Mouse (Mus musculus) kidney, postnatal 0 days (tissue): Measurements from ENCODE around the gene Hivep3. TPM values are rescaled to one million over a fixed set of nuclear protein-coding genes. Genes with fewer than 3 reads are reported as not detected.

Experiments
- ATAC-seq: fragments of 200-750 bp; cut with Nextera tagmentation; replicated peaks from 2 replicates; pipeline ENCODE4 v1.8.0; 2017; ENCODE audit warnings: low read depth, moderate number of reproducible peaks, moderate TSS enrichment, moderate library complexity; ENCODE audit not compliant: low FRiP score
- DNase-seq: peaks from one replicate; pipeline ENCODE4 v3.0.0-alpha.2; 2016; ENCODE audit warnings: low spot score
- H3K27ac ChIP-seq: fragments of 300-500 bp; sonication (generic); 2 replicates; pipeline ENCODE4 v1.5.1; 2014; ENCODE audit warnings: mild to moderate bottlenecking
- H3K27me3 ChIP-seq: fragments of 300-500 bp; sonication (generic); 2 replicates; pipeline ENCODE4 v1.6.1; 2014; ENCODE audit warnings: low read length, mixed read lengths; ENCODE audit not compliant: insufficient read depth
- H3K36me3 ChIP-seq: fragments of 300-500 bp; sonication (generic); 2 replicates; pipeline ENCODE4 v1.6.1; 2014; ENCODE audit warnings: low read length, mixed read lengths; ENCODE audit not compliant: insufficient read depth
- H3K4me1 ChIP-seq: fragments of 300-500 bp; sonication (generic); replicated peaks from 2 replicates; pipeline ENCODE4 v1.6.1; 2014; ENCODE audit warnings: antibody characterized with exemption, low read length, mixed read lengths; ENCODE audit not compliant: insufficient read depth
- H3K4me2 ChIP-seq: fragments of 300-500 bp; sonication (generic); 2 replicates; pipeline ENCODE4 v1.6.1; 2014; ENCODE audit warnings: mild to moderate bottlenecking, low read length, moderate library complexity, mixed read lengths
- H3K4me3 ChIP-seq: fragments of 300-500 bp; sonication (generic); replicated peaks from 2 replicates; pipeline ENCODE4 v1.5.1; 2014; ENCODE audit warnings: low read depth, low read length
- H3K9ac ChIP-seq: fragments of 300-500 bp; sonication (generic); 2 replicates; pipeline ENCODE4 v1.6.1; 2014; ENCODE audit warnings: low read depth, low read length
- H3K9me3 ChIP-seq: fragments of 300-500 bp; sonication (generic); replicated peaks from 2 replicates; pipeline ENCODE4 v1.6.1; 2016; ENCODE audit warnings: low read length, inconsistent platforms, mixed read lengths
- CTCF ChIP-seq: IDR thresholded peaks from 2 replicates; pipeline ENCODE4 v1.5.1; 2016; ENCODE audit warnings: antibody characterized with exemption, low read depth, mild to moderate bottlenecking, moderate library complexity
- WGBS: fragments of 180-500 bp; shearing (Covaris S2); extraction: QIAGEN DNeasy Blood & Tissue Kit; methylation state at CpG from one replicate; pipeline ENCODE4 v1.1.7; 2014; 5-methylcytosine and 5-hydroxymethylcytosine counted together
- polyA plus RNA-seq: library from polyadenylated mRNA; unstranded; fragments of >200 nt; fragmentation: Nextera tagmentation; extraction: Ambion mirVana; gene quantifications from 2 replicates; pipeline ENCODE4 v1.2.1, GENCODE M21; 2015

Hivep3 gene
- polyA plus RNA-seq, 1 experiment from 2014 or later: 8.3 TPM

GRCm38 (mm10) chr4:119912216-119912615, 178.6 kb downstream of the Hivep3 start:
- no peak for TF ChIP-seq CTCF
- Histone ChIP-seq H3K9me3 (no peaks in the 10 kb centered on the region), H3K4me1 (no peaks in the 10 kb centered on the region), H3K27me3 (no peaks in the 10 kb centered on the region), H3K27ac (no peak overlapping the region), H3K4me3 (no peak overlapping the region), H3K36me3 (no peaks in the 10 kb centered on the region), H3K4me2 (no peak overlapping the region), H3K9ac (no peak overlapping the region)
- DNase-seq: no peak
- no peak for ATAC-seq
- WGBS: 49% methylated on average over 2 of the region's 2 CpGs

GRCm38 (mm10) chr4:119914194-119914593, 180.6 kb downstream of the Hivep3 start:
- no peaks in the 10 kb centered on the region for H3K27me3 ChIP-seq
- DNase-seq (no peak), ATAC-seq (no peak)
- H3K36me3 ChIP-seq: no peaks in the 10 kb centered on the region
- H3K27ac ChIP-seq: no peak overlapping the region
- no peak overlapping the region for H3K9ac ChIP-seq
- no peak overlapping the region for H3K4me3 ChIP-seq
- 19% methylated on average over 4 of the region's 4 CpGs for WGBS
- TF ChIP-seq CTCF: no peak
- no peaks in the 10 kb centered on the region for H3K9me3 ChIP-seq
- no peaks in the 10 kb centered on the region for H3K4me1 ChIP-seq
- no peak overlapping the region for H3K4me2 ChIP-seq

DNA sequence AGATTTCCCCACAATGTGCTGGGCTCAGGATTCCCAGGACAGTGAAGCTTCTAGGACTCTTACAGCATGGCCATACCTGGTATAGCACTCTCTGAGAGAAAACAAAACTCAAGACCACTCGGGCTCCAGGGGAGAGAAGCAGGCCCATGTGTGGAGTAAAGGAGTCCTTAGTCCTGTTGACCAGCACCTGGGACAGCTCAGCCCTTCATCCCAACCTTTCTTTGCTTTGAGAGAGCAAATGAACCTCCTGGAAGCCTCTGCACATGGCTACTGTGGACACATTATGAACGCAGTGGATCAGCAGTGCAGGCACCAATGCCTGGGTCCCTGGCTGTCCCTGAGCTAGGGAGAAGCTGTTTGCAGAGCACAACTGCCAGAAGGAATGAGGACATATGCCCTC, 181.5 kb downstream of the Hivep3 start:
- Histone ChIP-seq H3K4me1 (no peaks in the 10 kb centered on the region), H3K4me2 (no peak overlapping the region), H3K9me3 (no peaks in the 10 kb centered on the region), H3K27ac (no peak overlapping the region), H3K9ac (no peak overlapping the region), H3K36me3 (no peaks in the 10 kb centered on the region), H3K4me3 (no peak overlapping the region), H3K27me3 (no peaks in the 10 kb centered on the region)
- no peak for DNase-seq
- TF ChIP-seq CTCF: no peak
- WGBS: 68% methylated on average over 2 of the region's 2 CpGs
- ATAC-seq: no peak

GRCm38 (mm10) chr4:119917502-119917901, 183.9 kb downstream of the Hivep3 start:
- Histone ChIP-seq H3K4me1 (no peaks in the 10 kb centered on the region), H3K9ac (no peak overlapping the region), H3K4me2 (no peak overlapping the region), H3K4me3 (no peak overlapping the region), H3K27ac (no peak overlapping the region), H3K27me3 (no peaks in the 10 kb centered on the region), H3K9me3 (no peaks in the 10 kb centered on the region), H3K36me3 (no peaks in the 10 kb centered on the region)
- ATAC-seq (no peak), DNase-seq (no peak)
- TF ChIP-seq CTCF: peak; percentile 71
- 81% methylated on average over 7 of the region's 7 CpGs for WGBS

- Histone ChIP-seq H3K27ac (no peak overlapping the region), H3K27me3 (no peaks in the 10 kb centered on the region), H3K9me3 (no peaks in the 10 kb centered on the region), H3K36me3 (no peaks in the 10 kb centered on the region), H3K9ac (no peak overlapping the region), H3K4me2 (no peak overlapping the region), H3K4me3 (no peak overlapping the region), H3K4me1 (no peaks in the 10 kb centered on the region)
- DNase-seq (no peak), ATAC-seq (no peak)
- TF ChIP-seq CTCF: peak; percentile 21; the same call in 1 of the 2 replicates
- 63% methylated on average over 5 of the region's 5 CpGs for WGBS
These were observed 185.8 kb downstream of the Hivep3 start for GRCm38 (mm10) chr4:119919349-119919748.

DNA sequence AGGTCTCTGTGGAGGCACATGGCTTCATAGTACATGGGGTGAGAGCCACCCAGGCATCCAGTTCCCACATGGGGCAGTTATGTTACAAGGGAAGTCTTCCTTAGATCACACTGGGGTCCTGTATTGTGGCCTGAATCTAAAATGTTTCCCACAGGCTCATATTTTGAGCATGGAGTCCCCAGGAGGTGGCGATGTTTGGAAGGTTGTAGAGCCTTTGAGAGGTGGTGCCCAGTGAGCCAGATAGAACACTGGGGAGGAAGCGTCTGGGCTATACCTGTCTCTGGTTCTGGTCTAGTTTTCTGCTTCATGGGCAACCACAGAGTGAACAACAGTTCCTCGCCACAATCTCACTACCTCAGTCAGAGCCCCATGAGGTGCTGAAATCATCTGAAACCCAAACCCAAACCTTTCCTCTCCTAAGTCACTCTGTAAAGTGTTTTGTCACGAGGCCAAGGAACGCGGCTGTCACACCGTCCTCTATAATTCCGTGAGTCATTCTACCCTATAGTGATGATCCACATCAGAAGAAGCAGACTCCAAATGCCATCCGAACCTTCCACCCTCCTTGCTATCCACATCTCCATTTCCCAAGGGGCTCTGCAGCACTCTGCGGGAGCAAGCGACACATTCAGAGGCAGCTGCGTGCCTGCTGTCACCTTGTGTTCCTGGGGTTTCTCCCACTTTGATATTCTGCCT, 187.6 kb downstream of the Hivep3 start:
- Histone ChIP-seq H3K9me3 (no peaks in the 10 kb centered on the region), H3K4me3 (no peak overlapping the region), H3K27ac (no peak overlapping the region), H3K4me2 (no peak overlapping the region), H3K27me3 (no peaks in the 10 kb centered on the region), H3K9ac (no peak overlapping the region), H3K4me1 (no peaks in the 10 kb centered on the region), H3K36me3 (no peaks in the 10 kb centered on the region)
- TF ChIP-seq CTCF: peak; percentile 47
- no peak for DNase-seq
- no peak for ATAC-seq
- WGBS: 84% methylated on average over 12 of the region's 12 CpGs
